Mouse (Mus musculus): ENCODE measurements at regions not wholly inside any gene's neighbourhood (a gene's known extent, or its start where the extent isn't known, plus 50 kb on each side); places are given as distances from the start of the nearest gene placed in this dataset.
A peak's percentile ranks its signal among the peaks of the same experiment; 100 is the strongest.

GRCm38 (mm10) chr13:16564988-16565387, 553.3 kb downstream of the Inhba start:
- Histone ChIP-seq H3K4me3 (replicated peaks; ENCODE audit: low read depth, low read length) (no peak overlapping the region), H3K27ac (replicated peaks; ENCODE audit: low read depth, low read length) (no peak overlapping the region), H3K36me3 (ENCODE audit: control insufficient read depth, insufficient read depth, low read length) (no peaks in the 10 kb centered on the region), H3K4me1 (ENCODE audit: control insufficient read depth, insufficient read depth, low read length) (no peaks in the 10 kb centered on the region), H3K9ac (replicated peaks; ENCODE audit: low read length) (no peak overlapping the region), H3K9me3 (ENCODE audit: control insufficient read depth, low read length) (no peaks in the 10 kb centered on the region), H3K27me3 (ENCODE audit: control insufficient read depth, insufficient read depth, low read length) (no peaks in the 10 kb centered on the region), H3K4me2 (ENCODE audit: low read length) (no peak overlapping the region)
- WGBS = 92% methylated on average over 1 of the region's 1 CpGs
- DNase-seq (no peak), ATAC-seq (ENCODE audit: low FRiP score, low TSS enrichment) (no peak)

- Histone ChIP-seq H3K36me3 (ENCODE audit: control insufficient read depth, insufficient read depth, low read length) (no peaks in the 10 kb centered on the region), H3K4me1 (ENCODE audit: control insufficient read depth, insufficient read depth, low read length) (no peaks in the 10 kb centered on the region), H3K9ac (replicated peaks; ENCODE audit: low read length) (no peak overlapping the region), H3K27me3 (ENCODE audit: control insufficient read depth, insufficient read depth, low read length) (no peaks in the 10 kb centered on the region), H3K4me3 (replicated peaks; ENCODE audit: low read depth, low read length) (no peak overlapping the region), H3K4me2 (ENCODE audit: low read length) (no peak overlapping the region), H3K9me3 (ENCODE audit: control insufficient read depth, low read length) (no peaks in the 10 kb centered on the region), H3K27ac (replicated peaks; ENCODE audit: low read depth, low read length) (no peak overlapping the region)
- ATAC-seq (ENCODE audit: low FRiP score, low TSS enrichment) (no peak), DNase-seq (no peak)
- 25% methylated on average over 4 of the region's 4 CpGs for WGBS
Observed at GRCm38 (mm10) chr13:16574069-16574468, 562.4 kb downstream of the Inhba start.

GRCm38 (mm10) chr13:16586286-16586685, 574.6 kb downstream of the Inhba start:
- H3K4me2 ChIP-seq (ENCODE audit: low read length) = no peak overlapping the region
- no peaks in the 10 kb centered on the region for H3K36me3 ChIP-seq (ENCODE audit: control insufficient read depth, insufficient read depth, low read length)
- ATAC-seq (ENCODE audit: low FRiP score, low TSS enrichment) (no peak), DNase-seq (no peak)
- H3K27ac ChIP-seq (replicated peaks; ENCODE audit: low read depth, low read length) = no peak overlapping the region
- H3K9ac ChIP-seq (replicated peaks; ENCODE audit: low read length) = no peak overlapping the region
- H3K9me3 ChIP-seq (ENCODE audit: control insufficient read depth, low read length) = no peaks in the 10 kb centered on the region
- H3K4me3 ChIP-seq (replicated peaks; ENCODE audit: low read depth, low read length) = no peak overlapping the region
- no peaks in the 10 kb centered on the region for H3K4me1 ChIP-seq (ENCODE audit: control insufficient read depth, insufficient read depth, low read length)
- no peaks in the 10 kb centered on the region for H3K27me3 ChIP-seq (ENCODE audit: control insufficient read depth, insufficient read depth, low read length)

- Histone ChIP-seq H3K4me2 (ENCODE audit: low read length) (no peak overlapping the region), H3K4me3 (replicated peaks; ENCODE audit: low read depth, low read length) (no peak overlapping the region), H3K27ac (replicated peaks; ENCODE audit: low read depth, low read length) (no peak overlapping the region), H3K36me3 (ENCODE audit: control insufficient read depth, insufficient read depth, low read length) (no peaks in the 10 kb centered on the region), H3K27me3 (ENCODE audit: control insufficient read depth, insufficient read depth, low read length) (no peaks in the 10 kb centered on the region), H3K9me3 (ENCODE audit: control insufficient read depth, low read length) (no peaks in the 10 kb centered on the region), H3K9ac (replicated peaks; ENCODE audit: low read length) (no peak overlapping the region), H3K4me1 (ENCODE audit: control insufficient read depth, insufficient read depth, low read length) (no peaks in the 10 kb centered on the region)
- no peak for DNase-seq
- ATAC-seq (ENCODE audit: low FRiP score, low TSS enrichment) = no peak
- 84% methylated on average over 5 of the region's 5 CpGs for WGBS
Observed at GRCm38 (mm10) chr13:16619755-16620154, 608.1 kb downstream of the Inhba start.

GRCm38 (mm10) chr13:16626584-16626983, 614.9 kb downstream of the Inhba start:
- no peaks in the 10 kb centered on the region for H3K27me3 ChIP-seq (ENCODE audit: control insufficient read depth, insufficient read depth, low read length)
- no peak overlapping the region for H3K4me2 ChIP-seq (ENCODE audit: low read length)
- no peak for ATAC-seq (ENCODE audit: low FRiP score, low TSS enrichment)

GRCm38 (mm10) chr13:16633445-16634092, 621.9 kb downstream of the Inhba start:
- H3K9ac ChIP-seq (replicated peaks; ENCODE audit: low read length) = no peak overlapping the region
- H3K4me3 ChIP-seq (replicated peaks; ENCODE audit: low read depth, low read length) = no peak overlapping the region
- no peaks in the 10 kb centered on the region for H3K27me3 ChIP-seq (ENCODE audit: control insufficient read depth, insufficient read depth, low read length)
- DNase-seq (no peak), ATAC-seq (ENCODE audit: low FRiP score, low TSS enrichment) (no peak)
- H3K4me1 ChIP-seq (ENCODE audit: control insufficient read depth, insufficient read depth, low read length) = no peaks in the 10 kb centered on the region
- no peaks in the 10 kb centered on the region for H3K9me3 ChIP-seq (ENCODE audit: control insufficient read depth, low read length)
- H3K27ac ChIP-seq (replicated peaks; ENCODE audit: low read depth, low read length) = no peak overlapping the region
- WGBS = 88% methylated on average over 5 of the region's 5 CpGs
- no peaks in the 10 kb centered on the region for H3K36me3 ChIP-seq (ENCODE audit: control insufficient read depth, insufficient read depth, low read length)
- H3K4me2 ChIP-seq (ENCODE audit: low read length) = no peak overlapping the region

More at GRCm38 (mm10) chr13:16626584-16626983, 614.9 kb downstream of the Inhba start:
- Histone ChIP-seq H3K27ac (replicated peaks; ENCODE audit: low read depth, low read length) (no peak overlapping the region), H3K4me3 (replicated peaks; ENCODE audit: low read depth, low read length) (no peak overlapping the region), H3K9ac (replicated peaks; ENCODE audit: low read length) (no peak overlapping the region), H3K36me3 (ENCODE audit: control insufficient read depth, insufficient read depth, low read length) (no peaks in the 10 kb centered on the region), H3K9me3 (ENCODE audit: control insufficient read depth, low read length) (no peaks in the 10 kb centered on the region), H3K4me1 (ENCODE audit: control insufficient read depth, insufficient read depth, low read length) (no peaks in the 10 kb centered on the region)
- WGBS = 48% methylated on average over 4 of the region's 4 CpGs
- peak; percentile 14 for DNase-seq

- Histone ChIP-seq H3K4me3 (replicated peaks; ENCODE audit: low read depth, low read length) (no peak overlapping the region), H3K4me2 (ENCODE audit: low read length) (no peak overlapping the region), H3K4me1 (ENCODE audit: control insufficient read depth, insufficient read depth, low read length) (no peaks in the 10 kb centered on the region), H3K36me3 (ENCODE audit: control insufficient read depth, insufficient read depth, low read length) (no peaks in the 10 kb centered on the region), H3K9ac (replicated peaks; ENCODE audit: low read length) (no peak overlapping the region), H3K9me3 (ENCODE audit: control insufficient read depth, low read length) (no peaks in the 10 kb centered on the region), H3K27me3 (ENCODE audit: control insufficient read depth, insufficient read depth, low read length) (no peaks in the 10 kb centered on the region), H3K27ac (replicated peaks; ENCODE audit: low read depth, low read length) (no peak overlapping the region)
- 71% methylated on average over 2 of the region's 2 CpGs for WGBS
- DNase-seq (no peak), ATAC-seq (ENCODE audit: low FRiP score, low TSS enrichment) (no peak)
Observed at GRCm38 (mm10) chr13:16636251-16636650, 624.6 kb downstream of the Inhba start.

GRCm38 (mm10) chr13:16641611-16642449, 630.2 kb downstream of the Inhba start:
- 0 out of 2 replicates have a peak, but pooled peaks have one; percentile 3 for ATAC-seq (ENCODE audit: low FRiP score, low TSS enrichment)
- 72% methylated on average over 3 of the region's 3 CpGs for WGBS
- no peak for DNase-seq

More at GRCm38 (mm10) chr13:16641611-16642449, 630.2 kb downstream of the Inhba start:
- H3K9ac ChIP-seq (replicated peaks; ENCODE audit: low read length) = no peak overlapping the region
- no peaks in the 10 kb centered on the region for H3K27me3 ChIP-seq (ENCODE audit: control insufficient read depth, insufficient read depth, low read length)
- H3K36me3 ChIP-seq (ENCODE audit: control insufficient read depth, insufficient read depth, low read length) = no peaks in the 10 kb centered on the region
- no peak overlapping the region for H3K4me2 ChIP-seq (ENCODE audit: low read length)
- H3K9me3 ChIP-seq (ENCODE audit: control insufficient read depth, low read length) = no peaks in the 10 kb centered on the region
- H3K4me1 ChIP-seq (ENCODE audit: control insufficient read depth, insufficient read depth, low read length) = 0 out of 2 replicates have a peak, but pooled peaks cover 4% of the 10 kb centered on the region
- no peak overlapping the region for H3K27ac ChIP-seq (replicated peaks; ENCODE audit: low read depth, low read length)
- no peak overlapping the region for H3K4me3 ChIP-seq (replicated peaks; ENCODE audit: low read depth, low read length)

All from midbrain, embryonic 14.5 days (tissue).